Mouse (Mus musculus) right cerebral cortex, adult 2 months (tissue): ENCODE results near the gene Scoc.
"Not testable (repeated sequence)": the region's sequence is repeated elsewhere in the genome, so short reads cannot be mapped to it uniquely, and the experiment has no call there.

Source experiments
- DNase-seq, 2 experiments: peaks; one replicate each; pipeline ENCODE4 v3.0.0; 2021 to 2022; ENCODE audit warnings: low spot score in 2 of 2

The Scoc gene

DNA sequence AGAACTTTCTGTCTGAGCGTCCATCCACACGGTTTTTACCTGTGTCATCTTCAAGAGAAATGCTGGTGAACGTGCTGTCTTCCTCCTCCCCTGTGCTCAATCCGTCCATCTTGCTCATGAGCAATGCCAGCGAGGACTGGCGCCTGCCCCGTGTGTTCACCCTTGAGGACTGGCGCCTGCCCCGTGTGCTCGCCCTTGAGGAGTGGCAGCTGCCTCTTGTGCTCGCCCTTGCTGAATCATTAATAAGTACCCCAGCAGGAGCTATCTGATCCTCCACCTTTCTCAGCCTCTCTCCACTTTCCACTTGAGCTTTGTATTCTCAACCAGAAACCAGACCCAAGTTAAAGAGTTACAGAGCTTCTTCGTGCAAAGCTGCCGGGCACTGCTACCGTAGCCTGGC lies at the start of gene Scoc:
Scoc (minus strand) TSS at position 170 of the 400 bp plus-strand sequence.
- no peak for DNase-seq

DNA sequence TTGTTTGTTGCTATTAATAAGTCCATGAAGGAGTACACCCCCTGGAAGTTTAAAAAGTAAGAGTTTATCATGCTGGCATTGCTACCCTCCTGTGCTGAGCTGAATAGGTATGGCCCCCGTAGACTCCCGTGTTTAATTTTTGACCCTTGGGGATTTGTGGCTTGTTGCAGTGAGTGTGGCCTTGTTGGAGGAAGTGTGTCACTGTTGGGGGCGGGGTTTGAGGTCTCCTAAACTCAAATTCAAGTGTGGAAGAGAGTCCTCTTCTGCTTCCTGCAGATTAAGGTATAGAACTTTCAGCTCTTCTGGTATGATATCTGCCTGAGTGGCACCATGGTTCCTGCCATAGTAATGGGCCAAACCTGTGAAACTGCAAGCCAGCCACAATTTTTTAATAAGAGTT lies 1.4 kb upstream of the Scoc start:
- no peak for DNase-seq

DNA sequence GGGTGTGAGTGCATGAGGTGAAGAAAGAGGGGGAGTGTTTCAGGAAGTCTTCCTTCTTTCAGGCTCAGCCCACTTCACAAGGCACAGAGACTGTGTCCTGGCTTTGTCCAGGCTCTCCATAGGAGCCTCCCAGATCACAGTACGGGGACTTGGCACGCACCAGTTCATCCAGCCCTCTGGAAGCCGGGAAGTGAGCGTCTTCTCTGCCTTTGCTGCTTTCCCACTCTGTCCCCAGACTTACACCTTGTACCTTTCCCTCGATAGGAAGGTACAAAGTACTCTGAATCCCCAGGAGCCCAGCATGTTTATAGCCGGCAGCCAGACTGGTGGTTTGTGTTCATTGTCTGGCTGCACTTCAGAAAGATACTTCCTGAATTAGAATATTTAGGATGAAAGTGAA lies 1.1 kb downstream of the Scoc start:
- no peak for DNase-seq

DNA sequence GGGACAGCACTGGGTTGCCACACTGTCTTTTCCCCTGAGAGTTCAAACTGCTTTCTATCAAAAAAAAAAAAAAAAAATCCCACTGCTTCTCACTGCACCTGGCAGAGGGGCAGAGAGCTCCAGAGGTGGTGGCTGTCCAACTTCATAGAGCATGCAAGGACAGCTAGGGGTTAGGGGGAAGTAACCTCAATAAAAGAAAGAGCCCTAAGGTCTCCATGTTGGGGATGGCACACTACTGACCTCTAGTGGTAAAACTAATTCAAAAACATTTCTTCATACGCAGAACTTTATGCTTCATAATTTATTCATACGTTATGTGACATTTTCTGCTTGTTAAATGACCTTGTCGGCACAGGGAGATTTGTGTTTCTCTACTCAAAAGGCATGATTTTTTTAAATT lies 7.1 kb downstream of the Scoc start:
- no peak for DNase-seq

DNA sequence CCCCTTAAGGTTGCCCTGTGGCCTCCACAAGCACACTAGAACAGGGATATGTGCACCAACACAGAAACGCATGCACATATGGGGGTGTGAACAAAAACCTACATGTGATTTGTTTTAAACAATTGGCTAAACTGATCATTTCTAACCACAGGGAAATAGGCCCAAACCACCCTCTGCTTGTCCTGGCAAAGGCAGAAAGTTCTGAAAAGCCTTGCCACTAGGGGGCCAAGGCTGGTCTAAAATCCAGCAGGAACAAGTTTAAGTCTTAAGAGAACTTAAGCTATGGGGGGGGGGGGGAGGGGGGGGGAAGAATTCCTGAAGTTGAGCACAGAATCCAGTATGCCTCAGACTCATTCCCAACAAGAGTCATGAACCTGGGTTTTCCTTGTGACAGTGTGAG lies 8.2 kb downstream of the Scoc start:
- DNase-seq, result no peak

DNA sequence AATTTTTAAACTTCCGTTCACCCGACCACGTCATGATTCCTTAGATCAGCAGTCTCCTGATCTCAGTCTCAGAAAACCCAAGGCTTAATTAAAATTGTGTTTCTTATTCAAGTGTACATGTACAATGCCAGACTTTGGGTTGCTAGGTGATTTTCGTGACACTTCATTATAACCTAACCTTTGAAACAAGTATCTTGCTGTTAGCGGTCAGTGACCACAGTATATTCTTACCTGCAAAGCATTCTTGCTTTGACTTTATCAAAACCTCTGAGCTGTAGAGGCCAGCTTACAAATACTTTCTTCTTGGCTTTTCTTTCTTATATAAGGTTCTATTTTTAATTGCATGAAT lies 15.2 kb downstream of the Scoc start:
- no peak for DNase-seq

DNA sequence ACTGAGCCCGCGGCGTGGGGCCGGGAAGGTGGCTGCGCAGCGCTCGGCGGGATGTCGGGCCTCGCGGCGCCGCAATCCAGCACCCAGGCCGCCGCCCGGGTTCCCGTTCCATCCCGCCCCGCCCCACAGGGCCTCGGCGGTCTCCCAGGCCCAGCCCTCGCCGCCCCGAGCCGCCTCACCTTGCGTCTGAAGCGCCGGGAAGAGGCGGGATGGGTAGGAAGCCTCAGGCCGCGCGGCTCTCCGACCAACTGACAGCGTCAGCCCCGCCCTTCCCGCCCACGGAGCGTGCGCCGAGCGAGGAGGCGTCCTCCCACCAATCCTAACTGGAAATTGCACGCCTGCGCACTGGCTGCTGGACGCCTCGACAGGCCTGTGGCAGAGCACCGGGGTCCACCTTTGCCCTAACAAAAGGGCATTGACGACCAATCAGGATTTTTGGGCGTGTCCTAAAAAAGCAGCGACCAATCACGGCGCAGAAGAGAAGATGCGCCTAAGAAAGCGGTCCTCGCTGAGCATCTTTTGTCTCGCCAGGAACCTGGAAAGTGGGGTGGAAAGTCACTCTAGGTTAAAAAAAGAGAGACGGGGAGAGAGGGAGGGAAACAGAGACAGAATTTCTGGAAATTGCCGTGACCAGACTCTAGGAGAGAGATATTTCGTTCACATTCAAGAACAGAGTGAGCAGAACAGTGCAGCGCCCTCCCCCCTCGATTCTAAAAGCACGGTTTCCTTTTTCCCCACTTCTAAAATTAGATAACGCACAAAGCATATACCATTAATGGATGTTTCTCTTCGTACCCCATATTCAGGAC lies 15.7 kb downstream of the Scoc start:
- peak; percentile 93 to 95 for DNase-seq

DNA sequence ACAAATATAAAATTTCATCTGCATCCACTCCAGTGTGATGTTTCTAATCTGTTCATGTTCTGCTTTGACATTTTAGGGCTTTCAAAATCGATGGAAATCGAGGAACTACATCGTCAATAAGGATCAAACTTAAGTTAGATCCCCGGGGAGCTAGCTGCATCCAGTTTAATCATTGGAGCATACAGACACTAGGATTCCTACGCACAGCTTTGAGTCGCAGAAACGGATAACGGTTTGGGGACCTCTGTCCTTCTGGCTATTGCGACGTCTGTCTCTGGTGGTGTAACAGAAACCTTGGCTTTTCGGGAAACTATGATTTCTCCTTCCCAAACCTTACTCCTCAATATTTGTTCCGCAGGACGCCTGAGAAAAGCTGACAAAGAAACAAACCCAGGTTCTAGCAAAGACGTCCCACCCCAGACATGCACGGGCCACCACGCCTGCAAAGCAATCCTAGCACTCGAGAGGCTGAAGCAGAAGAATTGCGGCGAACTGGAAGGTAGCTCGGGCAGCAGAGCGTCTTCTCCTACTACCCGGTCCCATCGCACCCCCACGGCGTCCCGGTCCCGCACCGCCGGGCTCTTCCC lies 16.4 kb downstream of the Scoc start:
- peak; percentile 29 to 53 for DNase-seq

DNA sequence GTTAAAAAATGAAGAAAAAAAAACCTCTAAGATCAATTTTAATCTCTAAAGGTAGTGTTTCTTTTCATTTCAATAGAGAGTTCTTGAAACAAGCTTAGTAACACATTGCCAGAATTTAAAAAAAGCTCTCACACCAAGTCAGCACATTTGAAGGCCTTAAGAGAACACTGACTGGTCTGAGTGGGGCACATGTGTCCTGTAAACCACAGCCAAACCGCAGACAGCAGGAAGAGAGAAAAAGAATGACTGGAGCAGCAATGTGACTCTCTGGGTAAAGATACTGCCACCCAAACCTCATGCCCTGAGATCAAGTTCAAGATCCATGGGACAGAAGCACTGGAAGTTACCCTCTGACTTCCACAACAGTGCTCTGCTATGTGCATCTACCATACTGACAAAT lies 21.1 kb downstream of the Scoc start:
- no peak for DNase-seq

DNA sequence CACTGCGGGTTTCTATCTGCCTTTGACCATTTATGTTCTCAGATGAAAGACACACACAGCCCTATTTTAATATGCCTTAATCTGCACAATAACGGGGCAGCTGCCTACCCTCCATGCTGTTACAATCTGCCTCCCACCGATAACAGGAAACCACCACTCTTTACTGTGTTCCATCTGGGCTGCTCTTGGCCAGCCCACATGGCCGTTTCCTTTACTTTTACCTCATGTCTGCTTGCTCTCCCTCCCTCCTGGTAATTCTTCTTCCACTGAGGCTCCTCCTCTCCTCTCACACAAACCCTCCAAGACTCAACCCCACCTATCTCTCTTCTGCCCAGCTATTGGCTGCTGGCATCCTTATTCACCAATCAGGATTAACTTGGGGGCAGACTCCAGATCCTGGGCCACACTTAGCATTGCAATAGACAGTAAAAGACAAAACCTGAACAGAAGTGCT lies 29.1 kb downstream of the Scoc start:
- DNase-seq, result no peak

DNA sequence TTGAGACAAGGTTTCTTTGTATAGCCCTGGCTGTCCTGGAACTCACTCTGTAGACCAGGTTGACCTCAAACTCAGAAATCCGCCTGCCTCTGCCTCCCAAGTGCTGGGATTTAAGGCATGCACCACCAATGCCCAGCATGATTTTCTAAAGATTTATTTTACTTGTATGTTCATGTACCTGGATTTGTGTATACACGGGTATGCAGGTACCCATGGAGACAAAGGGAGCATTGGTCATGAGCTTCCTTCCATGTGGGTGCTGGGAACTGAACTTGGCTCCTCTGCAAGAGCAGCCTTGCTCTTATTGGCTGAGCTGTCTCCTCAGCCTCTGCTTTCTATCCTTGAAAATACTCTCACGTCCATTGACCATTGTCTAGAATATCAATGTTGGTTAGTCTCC lies 29.6 kb downstream of the Scoc start:
- DNase-seq, result not testable (repeated sequence)

DNA sequence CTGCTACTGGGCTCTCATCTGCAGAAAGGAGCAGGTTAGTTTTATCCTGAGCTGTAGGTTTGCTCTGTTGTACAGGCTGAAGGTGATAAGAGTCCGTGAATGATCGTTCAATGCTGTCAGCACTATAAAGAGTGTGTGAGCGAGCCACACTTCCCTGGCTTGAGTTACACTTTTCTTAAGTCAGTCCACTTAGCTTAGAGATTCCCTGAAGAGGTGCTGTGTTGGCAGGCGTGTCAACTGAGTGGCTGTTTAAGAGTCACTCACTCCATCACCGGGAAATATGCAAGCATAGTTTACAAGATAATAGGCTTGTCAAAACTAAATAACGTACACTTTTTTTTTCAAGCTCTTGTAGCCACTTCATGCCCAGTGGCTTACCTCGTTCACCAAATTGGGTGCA lies 31.2 kb downstream of the Scoc start:
- DNase-seq, result no peak

DNA sequence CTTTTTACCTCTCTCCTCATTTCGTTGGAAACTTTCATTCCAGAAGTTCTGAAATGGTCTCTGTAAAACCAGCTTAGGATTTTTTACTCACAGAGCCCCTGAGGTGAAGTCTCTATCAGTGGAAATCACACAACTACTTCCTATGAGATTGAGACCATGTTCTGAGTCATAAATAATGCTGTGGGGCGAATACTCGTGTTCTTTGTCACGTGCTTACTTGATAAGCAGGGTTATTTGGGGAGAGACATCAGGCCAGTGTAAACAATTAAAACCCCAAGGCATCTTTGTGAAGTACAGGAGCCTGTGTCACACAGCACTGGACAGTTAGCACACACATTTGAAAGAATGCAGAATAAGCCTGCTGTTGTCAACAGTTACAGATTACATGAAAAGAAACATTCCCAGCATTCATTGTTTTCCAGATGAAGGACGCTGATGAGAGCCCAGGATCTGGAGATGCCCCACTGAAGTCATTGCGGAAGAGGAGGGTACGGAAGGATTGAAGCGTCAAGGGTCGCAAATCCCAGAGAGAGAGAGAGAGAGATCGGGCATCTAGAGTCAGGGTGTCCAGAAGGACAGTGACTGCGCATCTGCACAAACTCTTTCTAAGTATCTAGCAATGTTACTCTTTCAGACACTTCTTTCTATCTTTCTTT lies 32.0 kb downstream of the Scoc start:
- DNase-seq, result no peak

DNA sequence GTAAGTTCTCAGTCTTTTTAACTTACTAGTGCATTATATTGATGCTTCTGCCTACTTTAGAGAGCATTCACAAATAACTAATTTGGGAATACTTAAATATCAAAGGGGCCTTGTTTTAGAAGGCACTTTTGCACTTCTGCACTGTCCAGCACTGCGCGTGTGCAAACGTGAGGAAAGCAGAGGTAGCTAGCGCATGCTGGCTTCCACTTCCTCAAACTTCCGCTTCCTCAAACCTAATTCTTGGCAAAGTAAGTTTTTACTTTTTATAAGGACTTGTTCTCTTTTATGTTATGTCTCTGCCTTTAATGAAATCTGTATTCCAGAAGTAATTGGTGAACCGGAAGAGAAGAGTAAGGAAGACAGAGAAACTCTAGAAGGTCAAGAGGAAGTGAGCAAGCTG lies 33.0 kb downstream of the Scoc start:
- DNase-seq, result no peak

DNA sequence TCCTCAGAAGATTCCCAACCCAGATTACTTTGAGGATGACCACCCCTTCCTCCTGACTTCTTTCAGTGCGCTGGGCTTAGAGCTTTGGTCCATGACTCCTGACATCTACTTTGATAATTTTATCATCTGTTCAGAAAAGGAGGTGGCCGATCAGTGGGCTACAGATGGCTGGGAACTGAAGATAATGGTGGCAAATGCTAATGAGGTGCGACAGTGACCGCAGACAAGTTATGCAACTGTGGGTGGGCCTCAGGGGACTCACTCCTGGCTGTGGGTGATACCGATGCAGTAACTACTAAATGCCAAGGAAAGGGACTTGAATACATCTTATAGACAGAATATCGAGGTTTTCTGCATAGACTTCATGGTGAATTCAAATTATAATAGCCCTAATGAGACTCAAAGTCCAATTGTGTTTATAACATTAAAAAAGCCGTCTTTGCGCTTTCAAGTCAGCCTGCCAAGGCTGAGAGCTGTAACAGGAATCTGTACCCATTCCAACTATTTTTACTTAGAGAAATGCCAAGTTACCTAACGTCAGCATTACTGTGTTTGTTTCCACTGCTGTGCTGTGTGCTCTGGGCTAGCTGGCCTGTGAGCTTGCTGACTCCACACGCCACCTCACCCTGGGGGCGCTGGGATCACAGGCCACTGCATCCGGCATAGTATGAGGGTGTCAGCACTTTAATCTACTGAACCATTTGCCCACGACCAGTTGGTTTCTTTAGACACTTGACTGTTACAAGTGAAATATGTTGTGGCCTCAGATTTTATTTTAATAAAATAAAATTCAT lies 35.0 kb downstream of the Scoc start:
- no peak for DNase-seq

DNA sequence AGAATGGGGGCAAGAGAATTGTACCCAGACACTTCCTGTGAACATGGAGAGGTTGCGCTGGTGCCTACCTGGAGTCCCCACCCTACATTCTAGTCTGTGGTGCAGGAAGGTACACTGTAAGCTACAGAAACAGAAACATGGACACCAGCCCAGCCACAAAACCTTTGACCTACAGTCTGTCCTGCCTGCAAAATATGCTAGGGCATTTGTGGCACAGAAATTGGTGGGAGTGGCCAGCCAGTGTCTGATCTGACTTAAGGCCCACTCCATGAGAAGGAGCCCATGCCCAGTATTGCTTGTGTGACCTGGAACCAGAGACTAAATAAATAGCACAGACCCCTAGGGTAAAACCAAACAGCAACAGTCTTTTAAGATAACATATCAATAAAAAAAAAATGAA lies 36.8 kb downstream of the Scoc start:
- no peak for DNase-seq

DNA sequence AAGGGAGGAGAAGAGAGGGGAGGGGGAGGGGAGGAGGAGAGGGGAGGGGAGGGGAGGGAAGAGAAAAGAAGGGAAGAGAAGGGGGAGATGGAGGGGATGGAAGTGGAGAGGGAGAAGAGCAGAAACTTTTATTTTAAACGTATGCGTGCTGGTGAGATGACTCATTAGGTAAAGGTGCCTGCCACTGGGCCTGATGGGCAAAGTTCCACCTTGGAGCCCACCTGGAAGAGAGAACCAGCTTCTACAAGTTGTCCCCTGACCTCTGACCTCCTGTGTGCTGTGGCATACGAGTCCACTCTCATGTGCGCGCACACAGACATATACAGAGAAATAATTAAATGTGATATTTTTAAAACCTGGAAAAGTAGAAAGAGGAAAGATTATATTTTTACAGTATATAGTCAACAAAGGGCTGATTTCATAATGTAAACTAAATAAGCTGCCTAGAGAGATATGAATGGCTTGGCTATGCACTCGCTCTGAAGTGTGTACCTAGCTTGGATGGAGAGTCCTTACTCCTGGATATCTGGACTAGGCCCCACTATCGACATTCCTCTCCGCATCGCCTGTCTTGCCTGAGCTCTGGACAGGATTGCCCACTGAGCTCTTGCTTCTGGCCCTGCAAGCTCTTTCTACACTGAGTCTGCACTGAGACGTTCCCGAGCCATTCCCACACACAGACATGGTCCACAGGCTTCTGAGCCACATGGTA lies 39.2 kb downstream of the Scoc start:
- DNase-seq, result no peak

DNA sequence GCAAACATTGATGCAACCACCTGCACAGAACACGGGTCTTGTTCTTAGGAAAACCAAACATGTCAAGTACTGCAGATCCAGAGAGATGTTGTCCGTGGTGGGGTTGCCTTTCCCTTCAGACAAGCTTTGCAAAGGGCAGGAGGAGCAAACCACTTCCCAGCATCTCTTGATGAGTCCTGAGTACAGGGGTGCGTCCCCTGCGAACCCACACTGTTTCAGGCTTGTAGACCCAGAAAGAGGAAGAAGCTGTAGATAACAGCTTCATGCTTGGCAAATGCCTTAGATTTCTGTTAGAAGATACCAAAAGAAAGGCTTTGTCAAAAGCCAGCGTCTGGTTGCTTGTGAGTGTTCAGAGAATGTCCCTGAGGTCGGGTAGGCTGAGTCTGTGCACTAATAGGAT lies 40.2 kb downstream of the Scoc start:
- no peak for DNase-seq

DNA sequence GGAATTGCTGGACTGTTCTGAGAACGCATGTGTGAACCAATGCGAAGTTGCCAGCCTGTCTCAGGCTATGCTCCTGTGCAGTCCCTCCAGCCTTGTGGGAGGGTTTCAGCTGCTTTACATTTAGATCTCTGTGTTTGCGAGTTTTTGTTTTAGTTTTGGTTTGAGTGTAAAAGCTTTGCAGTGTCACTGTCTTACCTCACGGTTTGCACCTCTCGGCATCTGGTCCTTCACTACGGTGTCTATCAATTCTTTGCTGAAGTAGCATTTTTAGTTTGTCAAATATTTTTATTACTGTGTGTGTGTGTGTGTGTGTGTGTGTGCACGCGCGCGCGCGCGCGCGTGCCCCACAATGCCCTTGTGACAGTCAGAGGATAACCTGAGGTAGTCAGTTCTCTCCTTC lies 41.3 kb downstream of the Scoc start:
- DNase-seq, result no peak

DNA sequence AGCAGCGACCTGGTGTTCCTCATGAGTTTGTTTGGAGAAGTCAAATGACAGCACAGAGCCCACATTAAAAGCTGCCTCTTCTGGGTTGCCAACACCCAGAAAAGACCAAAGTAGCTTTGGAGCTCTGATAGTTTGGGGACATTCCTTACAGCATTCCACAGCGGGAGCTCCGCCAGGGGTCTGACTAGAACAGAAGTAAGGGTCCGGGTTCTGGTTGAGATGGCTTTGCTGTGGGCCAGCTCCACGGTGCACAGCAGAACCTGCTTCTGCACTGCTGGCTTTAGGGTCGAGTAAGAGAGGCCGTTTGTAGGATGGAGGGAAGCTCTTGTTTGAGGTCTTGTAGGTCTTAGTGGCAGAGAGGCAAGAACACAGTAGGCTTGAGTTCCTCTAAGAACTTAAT lies 49.7 kb downstream of the Scoc start:
- DNase-seq, result no peak

DNA sequence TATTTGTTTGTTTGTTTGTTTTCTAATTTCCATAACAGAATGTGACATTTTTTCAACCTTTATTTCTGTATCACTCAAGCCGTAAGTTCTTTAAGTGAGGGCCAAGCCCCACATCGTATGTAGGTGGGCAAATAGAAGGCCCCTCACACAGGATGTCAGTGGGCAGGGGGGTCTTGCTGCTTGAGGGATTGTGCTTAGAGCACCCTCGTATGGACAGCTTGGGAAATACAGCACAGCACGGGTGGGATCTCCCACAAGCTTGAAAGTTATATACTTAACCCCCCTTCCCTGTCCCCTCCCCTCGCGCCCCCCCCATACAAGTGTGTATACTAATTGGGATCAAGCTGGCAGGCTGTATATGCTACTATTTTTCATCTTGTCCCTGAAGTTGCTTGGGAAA lies 51.4 kb downstream of the Scoc start:
- DNase-seq, result no peak

DNA sequence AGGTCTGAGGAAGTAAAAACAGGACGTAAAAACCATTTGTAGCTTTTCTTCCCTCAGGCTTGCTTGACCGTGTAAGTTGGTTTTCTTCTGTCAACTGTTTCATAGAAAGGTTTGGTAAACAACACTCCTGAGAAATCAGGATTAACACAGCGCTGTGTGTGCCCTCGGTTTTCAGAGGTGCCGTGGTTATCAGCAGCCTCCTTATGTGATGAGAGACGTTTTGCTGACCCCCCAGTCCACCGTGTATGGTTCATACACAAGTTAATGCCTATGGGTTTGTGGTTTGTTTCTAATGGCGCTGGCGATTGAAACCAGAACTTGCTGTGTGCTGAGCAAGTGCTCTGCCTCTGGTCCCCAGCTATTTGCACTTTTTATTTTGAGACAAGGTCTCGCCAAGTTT lies 52.6 kb downstream of the Scoc start:
- DNase-seq, result no peak
